Mouse (Mus musculus) small intestine, adult 2 months (tissue): ENCODE data around the gene Sit1. TPM values are rescaled to one million over a fixed set of nuclear protein-coding genes. Genes with fewer than 3 reads are reported as not detected.
A peak's percentile ranks its signal among the peaks of the same experiment; 100 is the strongest.

Source experiments
- H3K27ac ChIP-seq: fragments of 200-500 bp; 2 replicates; pipeline ENCODE4 v1.5.1; 2012; ENCODE audit warnings: low read depth, low read length, control low read depth, inconsistent platforms; ENCODE audit not compliant: insufficient read depth
- H3K27me3 ChIP-seq: fragments of 200-500 bp; 2 replicates; pipeline ENCODE4 v1.6.1; 2012; ENCODE audit warnings: mild to moderate bottlenecking, moderate library complexity, low read length, inconsistent platforms; ENCODE audit not compliant: control insufficient read depth, insufficient read depth
- H3K36me3 ChIP-seq: fragments of 200-500 bp; 2 replicates; pipeline ENCODE4 v1.6.1; 2012; ENCODE audit warnings: mild to moderate bottlenecking, low read length, control low read depth, inconsistent platforms; ENCODE audit not compliant: control insufficient read depth, insufficient read depth
- H3K4me1 ChIP-seq: fragments of 200-500 bp; 2 replicates; pipeline ENCODE4 v1.6.1; 2012; ENCODE audit warnings: low read length, inconsistent platforms, mixed read lengths; ENCODE audit not compliant: control insufficient read depth, insufficient read depth, insufficient read length
- H3K4me3 ChIP-seq: fragments of 200-500 bp; 2 replicates; pipeline ENCODE4 v1.5.1; 2012; ENCODE audit warnings: low read depth, mild to moderate bottlenecking, control low read depth, inconsistent platforms, low read length, moderate library complexity
- CTCF ChIP-seq: fragments of 200-500 bp; IDR thresholded peaks from 2 replicates; pipeline ENCODE4 v1.5.1; 2012; ENCODE audit warnings: low read depth, mild to moderate bottlenecking, control low read depth, inconsistent platforms, low read length, moderate library complexity, mixed read lengths; ENCODE audit not compliant: insufficient replicate concordance, insufficient read length; ENCODE audit errors: extremely low read depth
- POLR2A ChIP-seq: fragments of 200-500 bp; IDR thresholded peaks from 2 replicates; pipeline ENCODE4 v1.6.1; 2012; ENCODE audit warnings: low read depth, mild to moderate bottlenecking, control low read depth, inconsistent platforms, low read length, moderate library complexity
- WGBS: fragments of 180-500 bp; shearing (Covaris S2); methylation state at CpG from one replicate; pipeline ENCODE4 v1.1.7; 2018; 5-methylcytosine and 5-hydroxymethylcytosine counted together
- polyA plus RNA-seq: library from polyadenylated mRNA; depleted of rRNA; stranded (reverse); fragments of >200 nt; gene quantifications from 2 replicates; pipeline ENCODE4 v1.2.3, GENCODE M21; 2012

Sit1 gene
- polyA plus RNA-seq, 1 experiment = 1.9 TPM

DNA sequence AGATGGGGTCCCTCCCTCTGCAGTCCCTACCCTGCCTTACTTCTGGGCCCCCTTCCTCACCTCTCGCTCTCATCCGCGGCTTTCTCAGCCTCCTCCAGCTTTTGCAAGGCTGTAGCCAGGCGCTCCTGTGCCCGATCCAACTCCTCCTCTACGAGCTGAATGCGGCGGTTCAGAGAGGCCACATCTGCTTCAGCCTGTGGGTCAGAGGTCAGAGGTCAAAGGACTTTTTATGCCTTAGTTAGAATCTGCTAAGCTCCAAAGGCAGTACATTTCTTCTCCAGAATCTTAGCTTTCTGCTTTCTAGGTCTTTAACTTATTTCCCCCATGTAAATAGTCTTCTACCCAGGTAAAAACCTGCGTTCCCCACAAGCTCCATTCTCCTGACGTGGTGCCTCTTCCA is 36.0 kb upstream of the Sit1 start:
- Histone ChIP-seq H3K4me1 (peaks cover 29% of the 10 kb centered on the region), H3K27me3 (peaks cover 9% of the 10 kb centered on the region), H3K27ac (no peak overlapping the region), H3K36me3 (peaks cover 2% of the 10 kb centered on the region; the same call in 1 of the 2 replicates), H3K4me3 (peak overlapping the region; percentile 42)
- TF ChIP-seq POLR2A = no peak
- no peak for TF ChIP-seq CTCF
- WGBS = 32% methylated on average over 10 of the region's 10 CpGs

GRCm38 (mm10) chr4:43515764-43516708 is 32.5 kb upstream of the Sit1 start:
- TF ChIP-seq POLR2A (no peak), CTCF (no peak)
- no peaks in the 10 kb centered on the region for H3K27me3 ChIP-seq
- peak overlapping the region; percentile 78 for H3K27ac ChIP-seq
- H3K36me3 ChIP-seq = peaks cover 2% of the 10 kb centered on the region; the same call in 1 of the 2 replicates
- peaks cover 22% of the 10 kb centered on the region for H3K4me1 ChIP-seq
- WGBS = 20% methylated on average over 11 of the region's 11 CpGs
- 0 out of 2 replicates have a peak overlapping the region, but pooled peaks have one; percentile 7 for H3K4me3 ChIP-seq

DNA sequence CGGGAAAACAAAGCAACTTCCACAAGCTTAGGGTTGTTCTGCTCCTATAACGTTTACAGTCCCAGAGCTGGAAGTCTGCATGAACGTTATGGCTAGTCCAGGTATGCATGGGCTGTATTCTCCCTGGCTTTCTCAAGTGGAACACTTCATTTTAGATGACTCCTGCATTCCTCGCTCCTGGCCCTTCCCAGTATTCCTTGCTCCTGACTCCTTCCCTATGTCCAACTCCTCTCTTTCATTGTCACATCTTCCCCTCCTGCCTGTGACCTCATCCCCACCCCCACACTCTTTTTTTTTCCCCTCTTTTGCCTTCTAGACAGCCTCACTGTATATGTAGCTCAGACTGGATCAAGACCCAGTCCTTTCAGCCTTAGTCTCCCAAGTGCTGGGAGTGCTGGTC is 30.3 kb upstream of the Sit1 start:
- Histone ChIP-seq H3K4me1 (peaks cover 17% of the 10 kb centered on the region), H3K36me3 (peaks cover 2% of the 10 kb centered on the region; the same call in 1 of the 2 replicates), H3K27me3 (no peaks in the 10 kb centered on the region), H3K4me3 (no peak overlapping the region), H3K27ac (no peak overlapping the region)
- no peak for TF ChIP-seq CTCF
- WGBS = 79% methylated on average over 4 of the region's 4 CpGs

GRCm38 (mm10) chr4:43513300-43513699 is 29.8 kb upstream of the Sit1 start:
- peaks cover 2% of the 10 kb centered on the region; the same call in 1 of the 2 replicates for H3K36me3 ChIP-seq
- H3K27ac ChIP-seq = no peak overlapping the region
- H3K4me3 ChIP-seq = no peak overlapping the region
- no peaks in the 10 kb centered on the region for H3K27me3 ChIP-seq
- 95% methylated on average over 4 of the region's 4 CpGs for WGBS
- peaks cover 15% of the 10 kb centered on the region for H3K4me1 ChIP-seq
- TF ChIP-seq POLR2A (no peak), CTCF (no peak)

- H3K27ac ChIP-seq = no peak overlapping the region
- peaks cover 15% of the 10 kb centered on the region for H3K4me1 ChIP-seq
Observed at GRCm38 (mm10) chr4:43512653-43513052, 29.1 kb upstream of the Sit1 start.

GRCm38 (mm10) chr4:43511675-43512454 is 28.3 kb upstream of the Sit1 start:
- Histone ChIP-seq H3K27me3 (no peaks in the 10 kb centered on the region), H3K4me1 (peaks cover 15% of the 10 kb centered on the region), H3K36me3 (no peaks in the 10 kb centered on the region), H3K27ac (no peak overlapping the region), H3K4me3 (no peak overlapping the region)
- TF ChIP-seq POLR2A = no peak
- TF ChIP-seq CTCF = no peak
- 84% methylated on average over 19 of the region's 19 CpGs for WGBS

More at GRCm38 (mm10) chr4:43512653-43513052, 29.1 kb upstream of the Sit1 start:
- Histone ChIP-seq H3K27me3 (no peaks in the 10 kb centered on the region), H3K36me3 (no peaks in the 10 kb centered on the region), H3K4me3 (no peak overlapping the region)
- TF ChIP-seq POLR2A (no peak), CTCF (no peak)
- WGBS = 77% methylated on average over 7 of the region's 7 CpGs

- H3K27me3 ChIP-seq = no peaks in the 10 kb centered on the region
- peaks cover 10% of the 10 kb centered on the region; the same call in 1 of the 2 replicates for H3K4me1 ChIP-seq
- 0 out of 2 replicates have a peak, but pooled peaks cover 2% of the 10 kb centered on the region for H3K36me3 ChIP-seq
- 15% methylated on average over 9 of the region's 9 CpGs for WGBS
- TF ChIP-seq CTCF = no peak
- TF ChIP-seq POLR2A = no peak
- H3K27ac ChIP-seq = peak overlapping the region; percentile 84
- peak overlapping the region; percentile 87 for H3K4me3 ChIP-seq
Observed at GRCm38 (mm10) chr4:43509109-43509508, 25.6 kb upstream of the Sit1 start.
